Mouse (Mus musculus): ENCODE measurements around the gene Thumpd3.

The Thumpd3 gene

GRCm38 (mm10) chr6:113046041-113046975 is at the start of gene Thumpd3:
Gene Thumpd3, plus strand, starts transcription at chr6:113046225.
- in situ Hi-C loops (cut with MboI; ENCODE audit: low sequenced_read_pairs) = no loop called here

GRCm38 (mm10) chr6:112999199-112999598 is 46.8 kb upstream of the Thumpd3 start:
- in situ Hi-C loops (cut with MboI; ENCODE audit: low sequenced_read_pairs) = no loop called here

DNA sequence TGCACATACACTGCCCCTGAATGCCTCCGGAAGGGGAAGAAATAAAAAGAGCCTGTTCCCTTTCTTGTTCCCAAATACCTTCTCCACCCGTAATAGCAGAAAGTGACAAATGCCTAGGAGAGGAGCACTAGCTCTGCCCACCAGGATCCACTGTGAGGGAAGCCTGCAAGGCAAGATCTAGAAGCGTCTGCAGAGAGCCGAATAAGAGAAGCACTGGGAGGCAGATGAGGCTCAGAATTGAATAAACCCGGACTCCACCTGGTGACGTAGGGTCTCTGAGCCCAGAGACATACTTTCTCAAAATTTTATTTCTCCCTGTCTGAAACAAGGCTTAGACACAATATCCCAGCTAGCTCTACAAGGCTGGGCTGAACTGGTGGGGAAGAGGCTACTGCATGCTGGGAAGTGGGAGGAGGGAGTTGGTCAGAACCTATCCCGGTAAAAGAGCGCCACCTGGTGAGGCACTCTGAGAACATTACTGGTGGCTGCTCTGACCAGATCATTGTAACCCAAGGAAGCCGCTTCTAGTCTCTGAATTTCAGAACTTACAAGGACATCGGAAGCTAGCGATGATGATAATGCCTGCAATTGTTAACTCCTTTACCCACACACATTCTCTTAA is 45.2 kb upstream of the Thumpd3 start:
- in situ Hi-C loops (cut with MboI; ENCODE audit: low sequenced_read_pairs) = loop anchor here (10.0 kb wide), 1 partner anchor 286 kb away; no protein-coding TSS in a partner anchor

GRCm38 (mm10) chr6:113001719-113002118 is 44.3 kb upstream of the Thumpd3 start:
- in situ Hi-C loops (cut with MboI; ENCODE audit: low sequenced_read_pairs) = loop anchor here (10.0 kb wide), 1 partner anchor 287 kb away; no protein-coding TSS in a partner anchor

DNA sequence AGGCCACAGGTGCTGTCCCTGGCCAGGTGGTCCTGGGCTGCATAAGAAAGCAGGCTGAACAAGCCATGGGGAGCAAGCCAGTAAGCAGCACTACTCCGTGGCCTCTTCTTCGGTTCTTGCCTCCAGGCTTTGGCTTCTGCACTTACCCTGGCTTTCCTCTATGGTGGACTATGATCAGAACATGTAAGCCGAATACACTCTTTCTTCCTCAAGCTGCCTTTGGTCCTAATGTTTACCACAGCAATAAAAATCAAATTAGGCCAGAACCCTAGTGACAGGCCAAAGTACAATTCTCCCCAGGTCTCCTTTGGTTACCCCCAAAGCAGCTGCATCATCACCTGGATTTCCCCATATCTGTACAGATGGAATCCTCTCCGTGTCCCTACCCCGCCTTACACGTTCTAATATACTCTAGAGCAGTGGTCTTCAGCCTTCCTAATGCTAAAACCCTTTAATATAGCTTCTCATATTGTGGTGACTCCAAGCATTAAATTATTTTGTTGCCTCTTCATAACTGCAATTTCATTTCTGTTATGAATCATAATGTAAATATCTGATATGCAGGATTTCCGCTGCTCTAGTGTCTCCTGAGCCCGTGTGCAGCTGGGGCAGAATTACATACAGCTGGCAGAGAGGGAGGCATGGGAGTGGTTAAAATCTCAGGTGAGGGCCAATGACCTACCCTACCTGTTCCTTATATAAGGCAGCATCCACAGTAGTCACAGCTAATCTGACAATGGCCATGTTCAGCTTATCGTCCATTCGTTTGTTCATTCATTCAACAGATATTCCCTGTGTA is 42.5 kb upstream of the Thumpd3 start:
- in situ Hi-C loops (cut with MboI; ENCODE audit: low sequenced_read_pairs) = loop anchor here (10.0 kb wide), 1 partner anchor 289 kb away; no protein-coding TSS in a partner anchor

DNA sequence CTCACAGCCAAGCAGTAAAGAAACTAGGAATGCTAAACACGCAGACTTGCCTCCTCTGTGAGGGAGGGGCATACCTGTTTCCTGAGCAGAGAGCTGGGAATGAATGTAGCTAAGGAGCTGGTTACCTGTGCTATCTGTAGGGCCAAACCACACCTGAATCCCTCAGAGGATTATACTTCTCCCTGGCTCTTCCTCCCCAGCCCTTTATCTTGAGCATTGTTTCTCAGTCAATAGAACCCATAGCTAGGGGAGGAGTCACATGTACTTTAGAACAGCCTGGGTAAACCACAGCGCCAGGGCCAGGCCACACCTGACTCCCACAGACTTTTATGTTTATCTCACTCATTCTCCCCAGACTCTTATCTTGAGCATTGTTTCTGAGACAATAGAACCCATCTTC is 39.2 kb upstream of the Thumpd3 start:
- in situ Hi-C loops (cut with MboI; ENCODE audit: low sequenced_read_pairs) = loop anchor here (10.0 kb wide), 1 partner anchor 292 kb away; no protein-coding TSS in a partner anchor

DNA sequence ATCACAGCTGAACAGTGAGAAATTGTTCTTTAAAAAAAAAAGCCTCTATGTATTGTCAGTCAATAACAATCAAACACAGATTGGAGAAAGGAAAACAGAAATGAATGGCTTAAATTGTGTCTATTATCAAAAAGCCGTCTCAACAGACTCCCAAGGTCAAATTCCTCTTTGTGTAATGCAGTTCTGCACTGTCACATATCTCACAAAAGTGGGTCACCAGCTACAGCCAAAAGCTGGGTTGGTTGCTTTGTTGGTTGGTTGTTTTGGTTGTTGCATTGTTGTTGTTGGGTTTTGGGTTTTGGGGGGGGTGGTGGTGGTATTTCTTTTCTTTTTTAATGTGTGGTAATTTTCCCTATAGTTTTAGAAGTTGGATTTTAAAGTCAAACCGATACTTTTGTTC is 34.1 kb upstream of the Thumpd3 start:
- in situ Hi-C loops (cut with MboI; ENCODE audit: low sequenced_read_pairs) = no loop called here

GRCm38 (mm10) chr6:113012495-113012941 is 33.5 kb upstream of the Thumpd3 start:
- in situ Hi-C loops (cut with MboI; ENCODE audit: low sequenced_read_pairs) = no loop called here

DNA sequence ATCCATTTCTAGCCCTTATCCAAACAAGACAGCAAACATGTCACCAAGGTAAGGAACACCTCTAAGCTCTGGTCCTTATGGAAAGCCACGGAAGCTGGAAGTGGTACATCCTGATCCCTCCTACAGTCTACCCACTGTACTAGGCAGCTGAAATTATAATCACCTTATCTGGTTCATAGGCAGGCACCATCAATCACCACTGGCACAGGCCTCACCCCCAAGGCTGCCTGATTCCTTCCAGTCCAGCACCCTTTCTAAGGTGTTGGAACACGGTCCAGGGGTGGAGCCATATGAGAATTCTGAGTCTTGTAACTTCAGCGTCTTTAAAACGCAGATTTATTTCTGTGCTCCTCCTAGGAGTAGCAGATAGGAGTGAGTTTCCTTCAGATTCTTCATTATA is 32.5 kb upstream of the Thumpd3 start:
- in situ Hi-C loops (cut with MboI; ENCODE audit: low sequenced_read_pairs) = no loop called here

DNA sequence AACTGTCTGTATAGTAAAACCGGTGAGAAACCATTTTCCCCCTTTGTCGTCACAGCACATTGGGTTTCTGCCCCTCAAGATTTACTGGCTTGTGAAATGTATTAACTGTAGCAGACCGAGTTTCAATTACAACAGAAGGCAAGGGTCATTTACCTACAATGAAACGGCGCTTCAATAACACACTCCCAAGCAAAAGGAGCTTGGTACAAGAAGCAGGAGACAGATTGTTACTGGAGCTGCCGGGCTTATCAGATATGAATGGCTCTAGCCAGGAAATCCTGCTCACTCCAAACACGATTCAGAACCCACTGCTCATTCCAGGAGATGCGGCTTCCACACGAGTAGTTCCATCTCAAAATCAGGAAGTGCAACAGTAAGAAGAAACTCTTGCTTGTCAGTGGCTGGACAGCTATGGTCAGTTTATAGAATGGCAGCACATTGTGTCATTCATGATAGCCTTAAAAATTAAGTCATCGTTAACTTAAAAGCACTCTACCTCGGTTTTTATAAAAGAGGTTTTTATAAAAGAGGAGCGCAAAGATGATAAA is 28.5 kb upstream of the Thumpd3 start:
- in situ Hi-C loops (cut with MboI; ENCODE audit: low sequenced_read_pairs) = no loop called here

GRCm38 (mm10) chr6:113018139-113018538 is 27.9 kb upstream of the Thumpd3 start:
- in situ Hi-C loops (cut with MboI; ENCODE audit: low sequenced_read_pairs) = no loop called here

DNA sequence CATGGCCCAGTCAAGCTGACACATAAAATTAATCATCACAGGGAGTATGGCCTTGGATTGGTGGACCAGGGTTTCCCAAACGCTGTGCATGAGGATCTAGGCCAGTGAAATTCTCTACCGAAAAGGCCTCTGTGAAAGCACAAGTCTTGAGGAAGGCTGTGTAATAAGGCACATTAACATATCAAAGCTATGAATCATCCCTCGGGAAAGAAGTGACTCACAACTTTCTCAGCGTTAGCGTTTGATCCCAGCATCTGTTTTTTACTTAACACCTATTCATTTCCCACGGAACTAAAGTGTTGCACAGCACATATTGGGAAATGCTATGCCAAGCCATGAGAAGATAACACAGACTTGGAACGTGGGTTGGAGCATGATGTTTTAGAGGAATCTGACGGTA is 21.2 kb upstream of the Thumpd3 start:
- in situ Hi-C loops (cut with MboI; ENCODE audit: low sequenced_read_pairs) = no loop called here

DNA sequence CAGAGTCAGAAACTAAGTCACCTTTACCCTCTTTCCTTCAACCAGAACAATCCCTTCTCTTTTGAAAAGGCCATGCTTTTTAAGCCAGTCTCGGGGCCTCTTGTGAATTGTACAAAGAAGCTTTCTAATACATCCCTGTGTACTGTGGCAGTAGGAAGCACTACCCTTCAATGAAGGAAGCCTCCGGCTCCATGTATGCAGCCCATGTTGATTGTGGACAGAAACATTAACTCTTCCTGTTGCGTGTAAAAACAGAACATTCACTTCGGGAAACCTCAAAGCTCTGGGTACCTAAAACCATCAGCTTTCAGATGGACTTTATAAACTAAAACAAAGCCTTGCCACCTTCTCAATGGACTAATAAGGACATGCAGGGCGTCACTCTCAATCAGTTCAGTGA is 20.3 kb upstream of the Thumpd3 start:
- in situ Hi-C loops (cut with MboI; ENCODE audit: low sequenced_read_pairs) = no loop called here

DNA sequence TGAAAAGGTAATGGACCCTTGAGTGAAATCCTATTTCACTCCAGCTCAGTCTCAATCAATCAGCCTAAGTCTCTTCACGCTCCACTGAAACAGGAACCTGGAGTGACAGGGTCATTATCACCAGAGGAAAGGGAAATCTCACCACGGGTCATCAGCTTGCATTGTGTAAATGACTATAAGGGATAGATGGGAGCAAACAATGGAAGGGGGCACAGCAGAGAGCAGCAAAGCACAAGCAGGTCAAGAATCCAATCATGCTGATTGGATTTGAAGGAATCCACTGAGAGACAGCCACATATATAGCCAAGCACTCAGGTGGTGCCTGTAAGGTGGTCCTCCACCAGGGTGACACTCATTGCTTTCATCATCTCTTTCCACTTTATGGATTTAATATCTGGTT is 18.6 kb upstream of the Thumpd3 start:
- in situ Hi-C loops (cut with MboI; ENCODE audit: low sequenced_read_pairs) = no loop called here

GRCm38 (mm10) chr6:113029006-113029405 is 17.0 kb upstream of the Thumpd3 start:
- in situ Hi-C loops (cut with MboI; ENCODE audit: low sequenced_read_pairs) = no loop called here

DNA sequence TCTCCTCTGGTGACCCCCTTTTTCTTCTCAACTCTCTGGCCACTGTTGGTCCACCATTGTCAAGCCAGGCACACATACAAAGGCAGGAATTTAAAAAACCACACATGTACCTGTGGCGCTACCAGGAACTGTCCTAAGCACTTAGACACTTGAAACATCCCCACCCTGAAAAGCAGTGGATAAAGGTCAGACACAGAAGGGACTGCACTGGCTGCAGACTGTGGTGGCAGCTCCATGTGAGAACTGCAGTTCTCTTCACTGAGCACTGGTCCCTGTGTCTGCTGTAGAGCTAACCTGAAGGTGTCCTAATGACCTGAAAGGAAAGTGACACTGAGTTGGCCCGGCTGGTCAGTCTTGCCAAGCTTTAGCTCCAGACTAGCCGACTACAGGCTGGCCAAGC is 15.5 kb upstream of the Thumpd3 start:
- in situ Hi-C loops (cut with MboI; ENCODE audit: low sequenced_read_pairs) = no loop called here

- in situ Hi-C loops (cut with MboI; ENCODE audit: low sequenced_read_pairs) = no loop called here
Observed at GRCm38 (mm10) chr6:113030970-113031660, 14.9 kb upstream of the Thumpd3 start.

DNA sequence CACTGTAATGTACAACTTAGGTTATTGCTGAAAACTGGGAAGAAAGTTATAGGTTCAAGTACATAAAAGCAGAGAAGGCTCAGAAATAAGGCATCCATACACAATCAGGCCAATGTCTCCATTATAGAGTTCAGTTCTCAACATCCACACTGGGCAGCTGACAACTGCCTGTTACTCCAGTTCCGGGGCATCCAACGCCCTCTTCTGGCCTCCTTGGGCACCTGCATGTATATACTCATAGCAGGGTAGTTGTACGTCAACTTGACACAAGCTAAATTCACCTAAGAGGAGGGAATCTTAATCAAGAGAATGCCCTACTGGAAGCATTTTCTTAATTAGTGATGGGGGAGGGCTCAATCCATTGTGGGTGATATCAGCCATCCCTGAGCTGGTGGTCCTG is 13.9 kb upstream of the Thumpd3 start:
- in situ Hi-C loops (cut with MboI; ENCODE audit: low sequenced_read_pairs) = no loop called here

GRCm38 (mm10) chr6:113033185-113033584 is 12.8 kb upstream of the Thumpd3 start:
- in situ Hi-C loops (cut with MboI; ENCODE audit: low sequenced_read_pairs) = no loop called here

DNA sequence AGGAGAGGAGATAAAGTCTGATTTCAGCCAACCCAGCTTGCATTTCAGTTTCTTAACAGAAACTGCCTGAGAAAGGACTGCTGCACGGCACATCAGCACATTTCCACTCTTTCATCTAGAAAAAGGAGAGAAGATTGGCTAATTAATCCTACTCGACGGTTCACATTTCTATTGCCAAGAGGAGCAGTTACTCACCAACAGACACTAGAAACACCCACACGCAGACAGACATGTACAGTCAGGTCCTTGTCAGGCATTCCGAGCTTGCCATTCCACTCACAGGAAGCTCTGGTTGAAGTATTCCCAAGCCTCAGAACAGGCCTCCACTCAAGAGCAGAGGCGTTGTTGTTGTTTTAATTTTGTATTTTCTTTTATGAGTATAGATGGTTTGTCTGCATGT is 11.6 kb upstream of the Thumpd3 start:
- in situ Hi-C loops (cut with MboI; ENCODE audit: low sequenced_read_pairs) = no loop called here
